Mouse (Mus musculus): ENCODE data around the gene Pard6b. TPM values are rescaled to one million over a fixed set of nuclear protein-coding genes. Genes with fewer than 3 reads are reported as not detected.
A peak's percentile ranks its signal among the peaks of the same experiment; 100 is the strongest.

Gene Pard6b
- polyA plus RNA-seq (2016; fragmentation: Nextera tagmentation; extraction: Ambion mirVana) = 9.3 and 10.4 TPM in 2 replicates

DNA sequence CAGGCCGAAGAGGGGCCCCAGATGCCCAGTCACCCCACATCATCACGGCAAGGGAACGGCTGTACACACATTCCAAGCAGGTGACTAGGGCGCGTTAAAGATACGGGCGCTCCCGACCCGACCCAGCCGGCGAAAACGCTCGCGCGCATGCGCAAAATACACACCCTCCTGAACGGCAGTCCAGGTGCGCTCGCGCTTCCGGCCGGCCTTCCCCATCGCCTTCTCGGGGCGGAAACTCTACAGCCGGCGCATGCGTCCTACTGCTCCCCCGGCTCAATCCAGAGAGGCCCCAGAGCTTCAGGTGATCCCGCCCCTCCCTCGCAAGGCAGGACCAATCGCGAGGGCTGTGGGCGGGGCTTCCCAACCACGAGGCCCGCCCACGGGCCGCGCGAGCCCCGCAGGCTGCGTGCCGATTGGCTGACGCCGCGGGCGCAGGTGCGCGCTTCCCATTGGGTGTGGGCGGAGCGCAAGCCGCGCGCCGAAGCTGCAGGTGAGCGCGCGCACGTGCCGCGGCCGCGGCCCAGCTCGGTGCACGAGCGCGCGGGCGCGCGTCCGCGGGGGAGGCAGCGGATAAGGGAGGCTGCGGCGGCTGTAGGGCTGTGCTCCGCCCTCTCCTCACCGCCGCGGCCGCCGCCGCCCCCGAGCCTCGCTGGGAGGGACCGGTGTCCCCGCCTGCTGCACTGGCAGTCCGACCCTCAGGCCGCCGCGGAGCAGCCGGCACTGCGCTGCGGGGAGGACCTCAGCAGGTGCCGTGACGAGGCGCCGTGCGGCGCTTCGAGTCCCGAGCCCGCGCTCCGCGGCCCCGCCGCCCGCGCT, at the start of gene Pard6b:
Gene Pard6b, plus strand, starts transcription at position 574 of the 816 bp plus-strand sequence.
- peak within 1 kb of the TSS; percentile 94 for H3K27ac ChIP-seq
- DNase-seq (ENCODE audit: extremely low spot score, low spot score) = peak; percentile 97
- no peaks in the 10 kb centered on the region for H3K36me3 ChIP-seq (replicated peaks)
- H3K27me3 ChIP-seq (ENCODE audit: poor library complexity, severe bottlenecking) = peaks cover 49% of the 10 kb centered on the region
- WGBS = 2% methylated on average over 108 of the region's 110 CpGs
- peaks cover 48% of the 10 kb centered on the region for H3K4me1 ChIP-seq
- H3K9me3 ChIP-seq = no peaks in the 10 kb centered on the region
- H3K4me3 ChIP-seq = peak within 1 kb of the TSS; percentile 88

DNA sequence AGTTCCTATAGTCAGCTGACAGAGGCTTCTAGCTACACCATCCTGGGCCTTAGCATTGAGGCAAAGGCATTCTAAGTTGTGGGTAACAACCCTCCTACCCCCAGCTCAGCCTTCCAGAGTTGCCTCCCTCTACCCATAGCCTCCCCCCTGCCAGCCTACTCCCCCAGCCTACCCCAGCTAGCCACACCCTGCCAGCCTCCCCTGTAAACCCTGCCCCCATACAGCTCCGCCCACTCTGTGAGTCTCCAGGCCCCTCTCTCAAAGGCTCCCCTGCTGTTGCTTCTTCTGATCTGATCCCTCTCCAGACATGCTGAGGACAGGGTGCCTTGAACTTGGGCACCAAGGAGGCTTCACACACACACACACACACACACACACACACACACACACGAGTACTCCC, 49.0 kb upstream of the Pard6b start:
- Histone ChIP-seq H3K27me3 (ENCODE audit: poor library complexity, severe bottlenecking) (no peaks in the 10 kb centered on the region), H3K4me3 (no peak overlapping the region), H3K27ac (no peak overlapping the region; the same call in 1 of the 2 replicates), H3K4me1 (peaks cover 11% of the 10 kb centered on the region; the same call in 1 of the 2 replicates), H3K36me3 (replicated peaks) (no peaks in the 10 kb centered on the region), H3K9me3 (peaks cover 9% of the 10 kb centered on the region; the same call in 1 of the 2 replicates)
- DNase-seq (ENCODE audit: extremely low spot score, low spot score) = no peak
- 78% methylated on average over 2 of the region's 2 CpGs for WGBS

DNA sequence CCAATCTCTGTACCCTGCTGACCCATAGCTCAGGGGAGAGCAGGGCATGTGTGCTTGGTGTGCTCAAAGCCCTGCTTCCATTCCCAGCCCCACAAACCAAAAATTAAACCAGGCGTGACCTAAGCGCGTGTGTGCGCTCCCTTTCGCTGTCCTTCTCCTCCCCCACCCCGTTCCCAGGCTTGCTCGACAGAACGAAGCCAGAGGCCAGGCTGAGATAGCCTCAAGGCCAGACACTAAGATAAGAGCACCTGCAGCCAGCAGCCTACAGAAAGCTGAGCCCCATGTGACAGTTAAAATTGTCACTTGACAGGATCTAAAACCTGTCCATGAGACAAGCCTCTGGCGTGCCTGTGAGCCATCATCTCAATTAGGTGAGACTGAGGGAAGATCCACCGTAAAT, 46.9 kb upstream of the Pard6b start:
- peaks cover 2% of the 10 kb centered on the region; the same call in 1 of the 2 replicates for H3K9me3 ChIP-seq
- WGBS = 77% methylated on average over 10 of the region's 10 CpGs

GRCm38 (mm10) chr2:168035907-168036306, 44.9 kb upstream of the Pard6b start:
- H3K4me3 ChIP-seq = no peak overlapping the region
- H3K27me3 ChIP-seq (ENCODE audit: poor library complexity, severe bottlenecking) = no peaks in the 10 kb centered on the region
- no peaks in the 10 kb centered on the region for H3K9me3 ChIP-seq
- H3K4me1 ChIP-seq = peaks cover 20% of the 10 kb centered on the region; the same call in 1 of the 2 replicates
- WGBS = 83% methylated on average over 6 of the region's 6 CpGs
- no peaks in the 10 kb centered on the region for H3K36me3 ChIP-seq (replicated peaks)
- no peak for DNase-seq (ENCODE audit: extremely low spot score, low spot score)
- H3K27ac ChIP-seq = no peak overlapping the region

More for the DNA sequence above, 46.9 kb upstream of the Pard6b start:
- H3K4me3 ChIP-seq = no peak overlapping the region
- DNase-seq (ENCODE audit: extremely low spot score, low spot score) = no peak
- H3K27me3 ChIP-seq (ENCODE audit: poor library complexity, severe bottlenecking) = no peaks in the 10 kb centered on the region
- H3K4me1 ChIP-seq = peaks cover 15% of the 10 kb centered on the region; the same call in 1 of the 2 replicates
- H3K27ac ChIP-seq = no peak overlapping the region
- H3K36me3 ChIP-seq (replicated peaks) = no peaks in the 10 kb centered on the region

DNA sequence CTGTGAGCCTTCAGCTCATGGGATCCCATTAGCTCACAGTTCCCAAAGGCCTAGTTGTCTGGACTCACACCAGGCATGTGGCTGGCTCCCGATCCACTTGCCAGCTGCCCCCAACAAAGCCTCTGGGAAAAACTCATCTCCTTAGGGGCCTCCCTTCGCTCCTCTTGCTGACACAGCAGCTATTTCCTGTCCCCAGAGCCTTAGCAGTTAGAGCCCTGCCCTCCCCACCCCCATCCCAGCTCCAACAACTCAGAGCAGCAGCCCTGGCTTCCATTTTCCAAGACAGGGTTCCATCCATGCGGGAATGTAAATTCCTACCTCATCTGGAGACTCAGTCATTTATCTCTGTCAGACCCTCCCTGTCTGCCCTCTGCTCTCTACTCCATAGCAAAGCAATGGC, 43.7 kb upstream of the Pard6b start:
- Histone ChIP-seq H3K36me3 (replicated peaks) (no peaks in the 10 kb centered on the region), H3K27ac (no peak overlapping the region), H3K9me3 (no peaks in the 10 kb centered on the region), H3K4me1 (peaks cover 14% of the 10 kb centered on the region; the same call in 1 of the 2 replicates), H3K27me3 (ENCODE audit: poor library complexity, severe bottlenecking) (no peaks in the 10 kb centered on the region), H3K4me3 (no peak overlapping the region)
- WGBS = 69% methylated on average over 3 of the region's 3 CpGs
- DNase-seq (ENCODE audit: extremely low spot score, low spot score) = no peak

DNA sequence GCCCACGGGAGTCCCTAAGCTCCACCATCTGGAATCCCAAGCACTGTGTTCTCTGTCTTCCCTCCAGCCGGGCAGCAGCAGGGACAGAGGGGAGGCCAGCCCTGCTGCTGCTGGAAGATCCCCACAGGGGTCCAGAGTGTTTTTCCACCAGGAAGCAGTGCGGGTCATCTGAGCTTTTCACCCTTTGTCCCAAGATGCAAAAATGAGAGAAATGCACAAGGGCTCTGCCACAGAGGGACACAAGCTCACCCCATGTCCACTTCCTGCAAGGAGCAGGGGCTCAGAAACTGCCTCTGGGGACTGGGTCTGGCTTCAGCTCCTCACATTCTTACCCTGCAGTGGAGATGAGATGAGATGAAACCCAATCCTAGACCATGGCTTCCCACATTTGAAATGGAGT, 40.1 kb upstream of the Pard6b start:
- no peak for DNase-seq (ENCODE audit: extremely low spot score, low spot score)
- H3K4me3 ChIP-seq = no peak overlapping the region
- WGBS = 47% methylated on average over 3 of the region's 3 CpGs

GRCm38 (mm10) chr2:168042019-168042418, 38.8 kb upstream of the Pard6b start:
- Histone ChIP-seq H3K27me3 (ENCODE audit: poor library complexity, severe bottlenecking) (0 out of 2 replicates have a peak, but pooled peaks cover 5% of the 10 kb centered on the region), H3K9me3 (no peaks in the 10 kb centered on the region), H3K36me3 (replicated peaks) (no peaks in the 10 kb centered on the region), H3K4me1 (peaks cover 21% of the 10 kb centered on the region), H3K27ac (no peak overlapping the region), H3K4me3 (no peak overlapping the region)
- DNase-seq (ENCODE audit: extremely low spot score, low spot score) = no peak
- 83% methylated on average over 6 of the region's 6 CpGs for WGBS

More for the DNA sequence above, 40.1 kb upstream of the Pard6b start:
- H3K36me3 ChIP-seq (replicated peaks) = no peaks in the 10 kb centered on the region
- 0 out of 2 replicates have a peak, but pooled peaks cover 4% of the 10 kb centered on the region for H3K27me3 ChIP-seq (ENCODE audit: poor library complexity, severe bottlenecking)
- peaks cover 20% of the 10 kb centered on the region for H3K4me1 ChIP-seq
- H3K9me3 ChIP-seq = no peaks in the 10 kb centered on the region
- H3K27ac ChIP-seq = no peak overlapping the region

- Histone ChIP-seq H3K4me1 (peaks cover 30% of the 10 kb centered on the region), H3K36me3 (replicated peaks) (no peaks in the 10 kb centered on the region), H3K4me3 (no peak overlapping the region), H3K27me3 (ENCODE audit: poor library complexity, severe bottlenecking) (peaks cover 33% of the 10 kb centered on the region), H3K9me3 (no peaks in the 10 kb centered on the region), H3K27ac (no peak overlapping the region)
- no peak for DNase-seq (ENCODE audit: extremely low spot score, low spot score)
- 68% methylated on average over 10 of the region's 10 CpGs for WGBS
Observed at GRCm38 (mm10) chr2:168044681-168045287, 36.0 kb upstream of the Pard6b start.

DNA sequence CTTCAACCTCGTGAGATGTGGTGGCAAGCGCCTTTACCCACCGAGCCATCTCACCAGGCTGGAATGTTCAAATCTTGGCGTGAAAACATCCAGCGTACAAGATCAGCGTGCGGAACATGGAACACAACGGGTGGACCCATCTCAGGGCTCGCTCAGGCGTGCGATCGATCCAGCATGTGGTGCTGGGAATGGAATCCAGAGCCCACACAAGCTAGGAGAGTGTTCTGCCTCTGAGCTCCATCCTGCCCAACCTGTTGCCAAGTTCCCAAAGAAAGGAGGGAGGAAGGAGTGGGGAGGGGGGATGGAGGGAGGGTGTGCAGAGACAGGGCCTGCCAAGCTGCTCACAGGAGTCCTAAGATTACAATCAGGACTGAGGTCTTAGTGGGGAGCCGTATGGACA, 35.4 kb upstream of the Pard6b start:
- 71% methylated on average over 13 of the region's 13 CpGs for WGBS
- H3K27ac ChIP-seq = 0 out of 2 replicates have a peak overlapping the region, but pooled peaks have one; percentile 30
- no peak for DNase-seq (ENCODE audit: extremely low spot score, low spot score)

DNA sequence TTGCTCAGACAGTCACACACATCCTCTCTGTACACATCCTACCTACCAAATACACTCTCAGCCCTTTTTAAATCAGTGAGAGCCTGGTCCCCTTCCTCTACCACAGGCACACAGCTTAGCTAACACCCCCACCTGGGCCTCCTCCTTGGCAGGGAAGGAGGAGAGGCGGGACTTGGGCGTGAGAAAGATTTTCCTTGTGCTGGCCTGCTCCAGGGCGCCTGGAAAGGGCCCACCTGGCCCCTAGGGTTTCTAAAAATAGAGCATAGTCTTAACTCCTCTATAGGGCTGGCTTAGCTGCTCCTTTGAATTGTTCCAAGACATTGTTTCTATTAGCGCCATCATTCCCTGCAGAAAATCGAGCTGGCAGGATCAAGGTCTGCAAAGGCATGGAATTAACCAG, 35.0 kb upstream of the Pard6b start:
- H3K9me3 ChIP-seq = no peaks in the 10 kb centered on the region
- no peak for DNase-seq (ENCODE audit: extremely low spot score, low spot score)
- WGBS = 27% methylated on average over 5 of the region's 5 CpGs
- H3K4me1 ChIP-seq = peaks cover 35% of the 10 kb centered on the region
- 0 out of 2 replicates have a peak overlapping the region, but pooled peaks have one; percentile 30 for H3K27ac ChIP-seq
- H3K4me3 ChIP-seq = no peak overlapping the region
- peaks cover 43% of the 10 kb centered on the region for H3K27me3 ChIP-seq (ENCODE audit: poor library complexity, severe bottlenecking)
- H3K36me3 ChIP-seq (replicated peaks) = no peaks in the 10 kb centered on the region

More for the DNA sequence above, 35.4 kb upstream of the Pard6b start:
- no peaks in the 10 kb centered on the region for H3K9me3 ChIP-seq
- H3K27me3 ChIP-seq (ENCODE audit: poor library complexity, severe bottlenecking) = peaks cover 39% of the 10 kb centered on the region
- peaks cover 35% of the 10 kb centered on the region for H3K4me1 ChIP-seq
- H3K36me3 ChIP-seq (replicated peaks) = no peaks in the 10 kb centered on the region
- no peak overlapping the region for H3K4me3 ChIP-seq

GRCm38 (mm10) chr2:168046467-168046866, 34.3 kb upstream of the Pard6b start:
- Histone ChIP-seq H3K27me3 (ENCODE audit: poor library complexity, severe bottlenecking) (peaks cover 50% of the 10 kb centered on the region), H3K27ac (no peak overlapping the region), H3K4me3 (no peak overlapping the region), H3K36me3 (replicated peaks) (no peaks in the 10 kb centered on the region), H3K4me1 (peaks cover 36% of the 10 kb centered on the region), H3K9me3 (no peaks in the 10 kb centered on the region)
- no peak for DNase-seq (ENCODE audit: extremely low spot score, low spot score)
- 77% methylated on average over 4 of the region's 4 CpGs for WGBS

DNA sequence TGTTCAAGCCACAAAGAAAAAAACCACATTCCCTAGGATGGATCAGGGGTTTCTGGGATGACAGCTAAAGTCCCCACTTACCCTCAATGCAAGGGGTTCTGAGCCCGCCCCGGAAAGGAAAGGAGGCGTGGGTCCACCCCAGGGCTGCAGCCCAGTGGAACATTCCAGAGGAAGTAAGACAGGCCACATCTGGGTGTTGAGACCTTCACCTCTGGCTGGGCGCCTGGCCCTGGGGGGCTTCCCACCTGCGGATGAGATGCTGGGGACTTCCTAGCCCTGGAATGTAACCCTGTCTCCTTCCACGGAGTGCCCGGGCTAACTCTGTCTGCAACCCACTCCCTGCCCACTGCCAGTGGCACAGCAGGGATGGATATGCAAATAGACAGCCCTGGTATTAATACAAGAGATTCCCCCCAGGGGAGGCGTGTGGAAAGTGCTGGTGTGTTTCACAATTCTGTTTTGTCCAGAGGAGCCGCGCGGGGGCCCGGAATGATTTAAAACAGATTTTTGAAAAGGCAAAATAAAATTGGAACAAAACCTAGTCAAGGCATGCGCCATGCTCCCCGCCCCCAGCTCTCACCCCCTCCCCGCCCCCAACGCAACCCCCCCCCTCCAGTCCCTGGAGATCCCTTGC, 31.7 kb upstream of the Pard6b start:
- WGBS = 10% methylated on average over 16 of the region's 16 CpGs
- 0 out of 2 replicates have a peak overlapping the region, but pooled peaks have one; percentile 69 for H3K27ac ChIP-seq
- peaks cover 64% of the 10 kb centered on the region for H3K27me3 ChIP-seq (ENCODE audit: poor library complexity, severe bottlenecking)

More for the DNA sequence above, 31.7 kb upstream of the Pard6b start:
- no peaks in the 10 kb centered on the region for H3K36me3 ChIP-seq (replicated peaks)
- H3K4me1 ChIP-seq = peaks cover 36% of the 10 kb centered on the region
- H3K9me3 ChIP-seq = no peaks in the 10 kb centered on the region
- DNase-seq (ENCODE audit: extremely low spot score, low spot score) = no peak
- peak overlapping the region; percentile 65 for H3K4me3 ChIP-seq
